Mouse (Mus musculus): Measurements from ENCODE around the gene Hist1h2af. TPM values are rescaled to one million over a fixed set of nuclear protein-coding genes. Genes with fewer than 3 reads are reported as not detected.

Hist1h2af gene
- polyA plus RNA-seq, 1 experiment from 2014 or later = 2.3 TPM

DNA sequence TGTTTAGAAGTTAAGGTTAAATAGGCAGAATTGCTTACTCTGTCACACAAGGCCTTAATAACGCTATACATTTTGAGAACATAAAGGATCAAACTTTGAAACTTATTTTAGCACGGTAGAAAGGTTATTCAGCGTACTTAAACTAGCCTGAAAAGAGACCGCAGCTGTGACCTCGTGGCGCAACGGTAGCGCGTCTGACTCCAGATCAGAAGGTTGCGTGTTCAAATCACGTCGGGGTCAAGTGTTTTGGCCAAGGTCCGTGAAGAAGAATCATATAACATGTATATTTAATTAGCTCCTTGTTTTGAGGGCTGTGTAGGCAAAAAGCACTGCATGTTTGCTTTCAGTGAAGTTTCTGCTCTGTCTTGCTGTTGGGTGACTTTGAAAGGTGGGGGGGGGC is 27.4 kb upstream of the Hist1h2af start:
- H3K4me1 ChIP-seq (ENCODE audit: control insufficient read depth, insufficient read depth, low read length) = peaks cover 19% of the 10 kb centered on the region

DNA sequence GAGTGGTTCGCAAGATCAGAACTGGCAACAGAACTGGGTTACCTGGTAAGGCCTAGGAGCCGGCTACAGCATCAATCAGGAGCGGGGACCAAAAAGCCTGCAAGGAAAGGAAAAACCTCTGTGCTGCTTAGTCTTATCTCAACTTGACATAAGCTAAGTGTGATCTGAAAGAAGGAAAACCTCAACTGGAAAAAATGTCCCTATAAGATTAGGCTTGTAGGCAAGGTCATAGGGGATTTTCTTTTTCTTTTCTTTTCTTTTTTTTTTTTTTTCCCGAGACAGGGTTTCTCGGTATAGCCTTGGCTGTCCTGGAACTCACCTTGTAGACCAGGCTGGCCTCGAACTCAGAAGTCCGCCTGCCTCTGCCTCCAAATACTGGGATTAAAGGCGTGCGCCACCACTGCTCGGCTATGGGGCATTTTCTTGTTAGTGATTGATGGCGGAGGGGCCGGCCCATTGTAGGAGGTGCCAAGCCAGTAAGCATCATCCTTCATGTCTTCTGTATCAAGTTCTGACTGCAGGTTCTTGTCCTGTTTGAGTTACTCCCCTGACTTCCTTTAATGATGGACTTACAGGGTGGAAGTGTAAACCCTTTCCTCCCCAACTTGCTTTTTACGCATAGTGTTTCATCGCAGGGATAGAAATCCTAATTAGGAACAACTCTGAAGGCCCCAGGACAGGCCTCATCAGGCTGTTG is 26.7 kb upstream of the Hist1h2af start:
- WGBS (ENCODE audit: insufficient replicate concordance) = 11% methylated on average over 14 of the region's 14 CpGs
- H3K36me3 ChIP-seq (ENCODE audit: control insufficient read depth, insufficient read depth, low read length) = no peaks in the 10 kb centered on the region
- ATAC-seq (replicated peaks; ENCODE audit: insufficient number of reproducible peaks, low FRiP score, low TSS enrichment) = no peak
- peaks cover 15% of the 10 kb centered on the region for H3K4me1 ChIP-seq (ENCODE audit: control insufficient read depth, insufficient read depth, low read length)
- no peak overlapping the region; the same call in 1 of the 2 replicates for H3K27ac ChIP-seq (ENCODE audit: low read depth, low read length)
- peak overlapping the region; percentile 39; the same call in 1 of the 2 replicates for H3K4me3 ChIP-seq (ENCODE audit: low read depth, low read length)
- 0 out of 2 replicates have a peak overlapping the region, but pooled peaks have one; percentile 16 for H3K9ac ChIP-seq (ENCODE audit: low read depth, low read length)
- peak overlapping the region; percentile 70 for H3K4me2 ChIP-seq
- no peaks in the 10 kb centered on the region for H3K9me3 ChIP-seq (replicated peaks; ENCODE audit: control insufficient read depth, low read length)
- no peaks in the 10 kb centered on the region for H3K27me3 ChIP-seq (ENCODE audit: control insufficient read depth, insufficient read depth, low read length)

More for the DNA sequence above, 27.4 kb upstream of the Hist1h2af start:
- Histone ChIP-seq H3K27me3 (ENCODE audit: control insufficient read depth, insufficient read depth, low read length) (no peaks in the 10 kb centered on the region), H3K4me2 (peak overlapping the region; percentile 70), H3K36me3 (ENCODE audit: control insufficient read depth, insufficient read depth, low read length) (no peaks in the 10 kb centered on the region), H3K4me3 (ENCODE audit: low read depth, low read length) (peak overlapping the region; percentile 39), H3K9me3 (replicated peaks; ENCODE audit: control insufficient read depth, low read length) (no peaks in the 10 kb centered on the region), H3K27ac (ENCODE audit: low read depth, low read length) (peak overlapping the region; percentile 31), H3K9ac (ENCODE audit: low read depth, low read length) (no peak overlapping the region)
- 3% methylated on average over 13 of the region's 13 CpGs for WGBS (ENCODE audit: insufficient replicate concordance)
- ATAC-seq (replicated peaks; ENCODE audit: insufficient number of reproducible peaks, low FRiP score, low TSS enrichment) = 0 out of 2 replicates have a peak, but pooled peaks have one; percentile 46

DNA sequence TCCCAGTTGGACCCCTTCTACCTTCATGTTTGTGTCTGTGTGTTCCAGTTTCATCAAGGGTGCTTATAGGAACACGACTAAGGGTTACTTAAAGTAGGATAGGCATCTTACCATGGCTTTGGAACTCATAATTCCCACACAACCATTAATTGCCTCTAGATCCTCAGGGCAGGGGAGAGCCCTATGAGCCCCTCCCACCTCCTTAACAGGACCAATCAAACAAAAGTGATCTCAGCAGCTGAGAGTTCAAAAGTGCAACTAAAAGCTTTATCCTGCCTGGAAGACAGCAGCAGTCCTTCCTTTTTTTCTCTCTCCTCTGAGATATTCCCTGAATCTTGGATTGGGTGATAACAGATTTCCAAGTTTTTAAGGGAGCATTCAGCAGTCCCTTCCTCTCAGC is 23.6 kb upstream of the Hist1h2af start:
- no peaks in the 10 kb centered on the region for H3K9me3 ChIP-seq (replicated peaks; ENCODE audit: control insufficient read depth, low read length)
- peaks cover 12% of the 10 kb centered on the region for H3K4me1 ChIP-seq (ENCODE audit: control insufficient read depth, insufficient read depth, low read length)
- H3K4me3 ChIP-seq (ENCODE audit: low read depth, low read length) = no peak overlapping the region
- H3K36me3 ChIP-seq (ENCODE audit: control insufficient read depth, insufficient read depth, low read length) = no peaks in the 10 kb centered on the region
- H3K9ac ChIP-seq (ENCODE audit: low read depth, low read length) = no peak overlapping the region
- no peaks in the 10 kb centered on the region for H3K27me3 ChIP-seq (ENCODE audit: control insufficient read depth, insufficient read depth, low read length)
- ATAC-seq (replicated peaks; ENCODE audit: insufficient number of reproducible peaks, low FRiP score, low TSS enrichment) = no peak
- no peak overlapping the region for H3K27ac ChIP-seq (ENCODE audit: low read depth, low read length)
- 27% methylated on average over 1 of the region's 1 CpGs for WGBS (ENCODE audit: insufficient replicate concordance)
- no peak overlapping the region for H3K4me2 ChIP-seq

DNA sequence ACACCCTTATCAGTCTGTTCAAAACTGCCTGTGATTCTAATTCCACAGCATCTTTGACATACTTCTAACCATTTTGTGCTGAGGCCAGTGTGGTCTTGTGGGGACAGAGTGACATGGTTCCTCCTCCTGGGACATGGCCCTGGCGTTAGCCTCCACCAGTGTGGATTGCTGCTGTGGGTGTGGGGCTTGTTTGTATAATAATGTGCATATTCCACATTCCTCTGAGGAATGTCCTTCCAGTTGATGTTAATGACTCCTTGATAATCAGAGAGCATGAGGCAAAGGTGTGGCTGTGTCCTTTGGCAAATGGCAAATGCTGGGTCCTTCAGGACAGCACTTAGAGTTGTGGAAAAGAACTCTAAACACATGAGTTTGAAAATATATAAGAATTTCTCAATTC is 20.2 kb upstream of the Hist1h2af start:
- Histone ChIP-seq H3K9ac (ENCODE audit: low read depth, low read length) (no peak overlapping the region), H3K4me3 (ENCODE audit: low read depth, low read length) (no peak overlapping the region), H3K36me3 (ENCODE audit: control insufficient read depth, insufficient read depth, low read length) (no peaks in the 10 kb centered on the region), H3K9me3 (replicated peaks; ENCODE audit: control insufficient read depth, low read length) (no peaks in the 10 kb centered on the region), H3K27ac (ENCODE audit: low read depth, low read length) (no peak overlapping the region), H3K4me1 (ENCODE audit: control insufficient read depth, insufficient read depth, low read length) (peaks cover 7% of the 10 kb centered on the region), H3K4me2 (no peak overlapping the region), H3K27me3 (ENCODE audit: control insufficient read depth, insufficient read depth, low read length) (no peaks in the 10 kb centered on the region)
- ATAC-seq (replicated peaks; ENCODE audit: insufficient number of reproducible peaks, low FRiP score, low TSS enrichment) = no peak
- WGBS (ENCODE audit: insufficient replicate concordance) = 74% methylated on average over 1 of the region's 1 CpGs

DNA sequence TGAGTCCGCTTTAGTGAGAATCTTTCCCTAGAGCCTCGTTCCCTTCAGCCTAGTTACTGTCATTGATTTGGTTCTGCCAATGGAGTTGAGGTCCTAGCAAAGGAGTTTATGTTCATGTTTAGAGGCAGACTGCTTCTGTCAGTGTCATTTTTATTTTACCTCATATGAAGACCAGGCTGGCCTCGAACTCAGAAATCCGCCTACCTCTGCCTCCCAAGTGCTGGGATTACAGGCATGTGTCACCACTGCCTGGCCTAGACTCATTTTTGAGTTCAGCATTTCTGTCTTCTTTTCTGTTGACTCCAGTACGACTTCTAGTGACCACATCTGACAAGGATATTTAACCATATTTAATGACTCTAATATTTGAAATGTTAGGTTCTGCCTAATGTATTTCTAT is 18.4 kb upstream of the Hist1h2af start:
- no peak overlapping the region for H3K9ac ChIP-seq (ENCODE audit: low read depth, low read length)
- no peaks in the 10 kb centered on the region for H3K9me3 ChIP-seq (replicated peaks; ENCODE audit: control insufficient read depth, low read length)
- H3K4me3 ChIP-seq (ENCODE audit: low read depth, low read length) = no peak overlapping the region
- H3K36me3 ChIP-seq (ENCODE audit: control insufficient read depth, insufficient read depth, low read length) = no peaks in the 10 kb centered on the region
- no peak overlapping the region for H3K4me2 ChIP-seq
- H3K4me1 ChIP-seq (ENCODE audit: control insufficient read depth, insufficient read depth, low read length) = peaks cover 3% of the 10 kb centered on the region; the same call in 1 of the 2 replicates
- no peak overlapping the region for H3K27ac ChIP-seq (ENCODE audit: low read depth, low read length)
- ATAC-seq (replicated peaks; ENCODE audit: insufficient number of reproducible peaks, low FRiP score, low TSS enrichment) = no peak
- WGBS (ENCODE audit: insufficient replicate concordance) = 79% methylated on average over 5 of the region's 5 CpGs
- H3K27me3 ChIP-seq (ENCODE audit: control insufficient read depth, insufficient read depth, low read length) = no peaks in the 10 kb centered on the region

DNA sequence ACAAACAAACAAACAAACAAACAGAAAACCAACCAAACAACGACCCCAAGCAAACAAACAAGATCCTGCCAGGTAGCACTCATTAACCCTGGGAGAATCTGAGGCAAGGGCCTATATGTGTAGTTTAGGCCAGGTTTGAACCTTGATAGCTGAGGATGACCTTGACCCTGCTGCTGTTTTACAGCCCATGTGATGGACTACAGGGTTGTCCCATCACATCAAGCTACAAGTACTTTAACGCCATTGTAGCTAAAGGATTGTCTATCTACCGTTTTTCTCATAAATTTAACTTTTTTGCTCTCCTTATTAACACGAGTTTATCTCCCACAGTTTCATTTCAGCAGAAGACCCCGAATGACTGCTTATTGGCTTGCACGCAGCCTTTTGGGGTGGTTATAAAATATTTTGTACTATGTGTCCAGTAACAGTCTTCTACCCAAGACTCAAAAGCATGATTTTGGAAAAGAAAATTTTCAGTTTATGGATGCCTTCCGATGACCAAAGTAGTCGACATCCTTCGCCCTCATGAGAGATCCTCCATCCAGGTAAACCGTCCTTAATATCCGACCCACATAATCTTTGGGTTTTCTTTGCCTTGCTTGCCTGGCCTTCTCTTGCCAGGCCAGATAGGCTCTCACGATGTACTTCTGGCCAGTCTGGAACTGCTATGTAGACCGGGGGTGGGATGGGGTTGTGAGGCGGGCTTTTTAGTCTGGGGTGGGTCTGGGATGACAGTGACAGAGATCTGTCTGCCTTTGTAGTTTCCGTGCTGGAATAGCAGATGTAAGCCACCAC is 17.7 kb upstream of the Hist1h2af start:
- Histone ChIP-seq H3K4me1 (ENCODE audit: control insufficient read depth, insufficient read depth, low read length) (no peaks in the 10 kb centered on the region), H3K9ac (ENCODE audit: low read depth, low read length) (peak overlapping the region; percentile 59; the same call in 1 of the 2 replicates), H3K4me3 (ENCODE audit: low read depth, low read length) (peak overlapping the region; percentile 47), H3K4me2 (peak overlapping the region; percentile 91), H3K36me3 (ENCODE audit: control insufficient read depth, insufficient read depth, low read length) (no peaks in the 10 kb centered on the region), H3K27ac (ENCODE audit: low read depth, low read length) (no peak overlapping the region), H3K9me3 (replicated peaks; ENCODE audit: control insufficient read depth, low read length) (no peaks in the 10 kb centered on the region), H3K27me3 (ENCODE audit: control insufficient read depth, insufficient read depth, low read length) (no peaks in the 10 kb centered on the region)
- ATAC-seq (replicated peaks; ENCODE audit: insufficient number of reproducible peaks, low FRiP score, low TSS enrichment) = no peak
- WGBS (ENCODE audit: insufficient replicate concordance) = 47% methylated on average over 15 of the region's 15 CpGs

DNA sequence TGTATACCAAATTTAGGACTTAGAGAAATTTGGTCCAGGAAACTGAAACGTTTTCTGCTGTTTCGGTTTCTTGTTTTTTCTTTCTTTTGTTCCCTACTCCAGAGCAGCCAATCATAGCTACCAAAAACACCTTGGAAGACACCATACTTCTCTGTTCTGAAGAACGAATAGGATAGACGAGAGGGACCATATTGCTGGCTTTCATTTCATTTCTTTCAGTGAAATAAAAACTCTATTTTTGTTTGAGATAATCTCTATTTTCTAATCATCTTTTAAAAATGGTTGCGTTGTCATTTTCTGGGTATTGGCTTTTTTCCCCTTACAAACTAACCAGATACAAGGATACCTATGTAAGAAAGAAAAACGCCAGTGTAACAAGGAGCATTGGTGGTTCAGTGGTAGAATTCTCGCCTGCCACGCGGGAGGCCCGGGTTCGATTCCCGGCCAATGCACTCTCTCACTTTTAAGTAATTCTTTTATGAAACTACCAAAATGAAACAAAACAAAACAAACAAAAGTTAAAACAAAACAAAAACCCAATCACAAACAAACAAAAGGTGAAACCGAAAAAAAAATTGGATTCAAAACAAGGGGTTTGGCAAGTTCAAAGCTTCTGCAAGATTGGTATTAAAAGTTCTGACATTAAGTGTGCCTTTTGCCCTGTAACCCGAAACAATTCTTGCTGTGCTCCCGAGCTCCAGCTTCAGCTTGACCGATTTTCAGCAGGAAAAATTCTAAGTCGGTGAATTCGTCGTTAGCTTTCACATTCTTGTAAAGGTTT is 16.7 kb upstream of the Hist1h2af start:
- WGBS (ENCODE audit: insufficient replicate concordance) = under 1% methylated on average over 19 of the region's 19 CpGs
- peak overlapping the region; percentile 54; the same call in 1 of the 2 replicates for H3K9ac ChIP-seq (ENCODE audit: low read depth, low read length)
- ATAC-seq (replicated peaks; ENCODE audit: insufficient number of reproducible peaks, low FRiP score, low TSS enrichment) = peak; percentile 67
- no peaks in the 10 kb centered on the region for H3K36me3 ChIP-seq (ENCODE audit: control insufficient read depth, insufficient read depth, low read length)
- no peaks in the 10 kb centered on the region for H3K4me1 ChIP-seq (ENCODE audit: control insufficient read depth, insufficient read depth, low read length)
- no peaks in the 10 kb centered on the region for H3K27me3 ChIP-seq (ENCODE audit: control insufficient read depth, insufficient read depth, low read length)
- peak overlapping the region; percentile 54; the same call in 1 of the 2 replicates for H3K27ac ChIP-seq (ENCODE audit: low read depth, low read length)
- H3K9me3 ChIP-seq (replicated peaks; ENCODE audit: control insufficient read depth, low read length) = no peaks in the 10 kb centered on the region
- H3K4me3 ChIP-seq (ENCODE audit: low read depth, low read length) = peak overlapping the region; percentile 47
- H3K4me2 ChIP-seq = peak overlapping the region; percentile 91

DNA sequence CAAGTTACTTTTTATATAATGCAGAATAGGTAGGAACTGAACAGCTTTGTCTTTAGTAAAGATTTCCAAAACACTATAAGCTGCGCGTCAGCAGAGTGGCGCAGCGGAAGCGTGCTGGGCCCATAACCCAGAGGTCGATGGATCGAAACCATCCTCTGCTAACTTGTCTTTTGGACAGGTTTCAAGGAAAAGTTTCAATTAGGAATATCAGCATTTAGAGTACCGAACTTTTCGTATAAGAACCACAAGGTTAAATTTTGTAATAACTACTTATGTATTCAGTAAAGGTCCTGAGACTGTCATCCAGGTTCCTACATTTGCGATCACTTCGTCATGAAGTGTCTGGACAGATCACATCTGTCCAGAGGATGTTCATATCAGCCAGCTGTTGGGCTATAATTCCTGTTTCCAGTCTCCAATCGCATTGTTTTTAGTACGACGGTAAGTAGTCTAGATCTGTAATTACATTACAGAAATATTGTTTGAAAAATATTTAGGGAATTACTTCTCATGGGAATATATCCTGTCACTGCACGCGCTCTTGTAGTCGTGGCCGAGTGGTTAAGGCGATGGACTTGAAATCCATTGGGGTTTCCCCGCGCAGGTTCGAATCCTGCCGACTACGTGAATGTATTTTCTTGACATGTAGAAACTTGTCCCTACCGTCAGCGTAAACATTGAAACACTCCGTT is 16.0 kb upstream of the Hist1h2af start:
- ATAC-seq (replicated peaks; ENCODE audit: insufficient number of reproducible peaks, low FRiP score, low TSS enrichment) = peak; percentile 84
- WGBS (ENCODE audit: insufficient replicate concordance) = under 1% methylated on average over 27 of the region's 27 CpGs
- Histone ChIP-seq H3K27me3 (ENCODE audit: control insufficient read depth, insufficient read depth, low read length) (no peaks in the 10 kb centered on the region), H3K36me3 (ENCODE audit: control insufficient read depth, insufficient read depth, low read length) (no peaks in the 10 kb centered on the region), H3K9me3 (replicated peaks; ENCODE audit: control insufficient read depth, low read length) (no peaks in the 10 kb centered on the region), H3K27ac (ENCODE audit: low read depth, low read length) (peak overlapping the region; percentile 64; the same call in 1 of the 2 replicates), H3K4me3 (ENCODE audit: low read depth, low read length) (peak overlapping the region; percentile 47), H3K9ac (ENCODE audit: low read depth, low read length) (peak overlapping the region; percentile 64), H3K4me1 (ENCODE audit: control insufficient read depth, insufficient read depth, low read length) (no peaks in the 10 kb centered on the region), H3K4me2 (peak overlapping the region; percentile 91)
